Mouse (Mus musculus) cerebellum, adult 2 months (tissue): ENCODE measurements around the gene Plxna2. TPM values are rescaled to one million over a fixed set of nuclear protein-coding genes. Genes with fewer than 3 reads are reported as not detected.

Source experiments
- DNase-seq, 2 experiments: peaks; one replicate each; pipeline ENCODE4 v3.0.0; 2021
- H3K27ac ChIP-seq: fragments of 200-500 bp; 2 replicates; pipeline ENCODE4 v1.5.1; 2012; ENCODE audit warnings: low read length, control low read depth, inconsistent platforms; ENCODE audit not compliant: insufficient read depth
- H3K27me3 ChIP-seq: fragments of 200-500 bp; 2 replicates; pipeline ENCODE4 v1.6.1; 2012; ENCODE audit warnings: inconsistent platforms, mild to moderate bottlenecking, low read length, moderate library complexity; ENCODE audit not compliant: control insufficient read depth, insufficient read depth
- H3K4me1 ChIP-seq: fragments of 200-500 bp; 2 replicates; pipeline ENCODE4 v1.6.1; 2011; ENCODE audit warnings: low read length; ENCODE audit not compliant: control insufficient read depth, insufficient read depth
- H3K4me3 ChIP-seq: fragments of 200-500 bp; replicated peaks from 2 replicates; pipeline ENCODE3; 2011; ENCODE audit warnings: mild to moderate bottlenecking, low read depth, low read length, control low read depth; ENCODE audit not compliant: insufficient read depth
- CTCF ChIP-seq: fragments of 200-500 bp; IDR thresholded peaks from 2 replicates; pipeline ENCODE4 v1.5.1; 2011; ENCODE audit warnings: low read depth, mild to moderate bottlenecking, control low read depth, low read length, moderate library complexity, borderline replicate concordance; ENCODE audit not compliant: insufficient read depth
- POLR2A ChIP-seq: fragments of 200-500 bp; IDR thresholded peaks from 2 replicates; pipeline ENCODE4 v1.6.1; 2011; ENCODE audit warnings: low read length, control low read depth, borderline replicate concordance; ENCODE audit not compliant: insufficient read depth
- WGBS: fragments of 180-500 bp; shearing (Covaris S2); methylation state at CpG from one replicate; pipeline ENCODE4 v1.1.7; 2018; 5-methylcytosine and 5-hydroxymethylcytosine counted together
- polyA plus RNA-seq: library from polyadenylated mRNA; depleted of rRNA; stranded (reverse); fragments of >200 nt; gene quantifications from 2 replicates; pipeline ENCODE4 v1.2.3, GENCODE M21; 2012

Plxna2 gene
- polyA plus RNA-seq, 1 experiment, result 18.0 TPM

DNA sequence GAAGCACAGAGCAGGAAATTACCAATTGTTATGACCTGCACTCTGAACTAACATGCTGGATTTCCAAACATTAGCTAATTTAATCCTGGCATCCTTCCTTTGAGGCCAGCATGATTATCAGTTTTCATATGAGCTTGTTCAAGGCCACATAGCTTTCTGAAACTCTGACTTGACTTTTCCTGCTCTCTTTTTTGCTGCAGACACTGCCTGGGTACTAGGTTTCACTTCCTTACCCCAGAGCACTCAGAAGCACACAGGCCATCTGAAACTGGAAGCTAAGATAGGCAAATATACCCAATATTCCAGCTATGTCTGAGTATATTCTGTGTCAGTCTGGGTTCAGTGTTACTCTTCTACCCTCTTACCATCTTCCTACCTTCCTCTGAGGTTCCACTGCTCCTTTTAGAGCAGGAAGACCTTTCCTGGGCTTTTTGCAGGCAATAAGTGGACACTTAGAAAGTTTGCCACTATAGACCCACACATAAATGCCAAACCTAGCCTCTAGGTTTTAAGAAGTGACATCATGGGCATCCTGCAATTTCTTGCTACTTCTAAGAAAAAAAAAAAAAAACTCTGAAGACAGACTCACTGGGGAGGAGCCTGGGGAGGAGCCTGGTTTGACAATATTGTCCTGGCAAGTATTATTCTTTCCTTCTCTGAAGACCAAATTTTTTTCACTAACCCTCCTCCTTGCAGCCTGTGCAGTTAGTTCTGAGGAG is 157.8 kb downstream of the Plxna2 start:
- no peak for DNase-seq
- TF ChIP-seq POLR2A, result no peak
- TF ChIP-seq CTCF, result no peak
- H3K27ac ChIP-seq, result no peak overlapping the region

DNA sequence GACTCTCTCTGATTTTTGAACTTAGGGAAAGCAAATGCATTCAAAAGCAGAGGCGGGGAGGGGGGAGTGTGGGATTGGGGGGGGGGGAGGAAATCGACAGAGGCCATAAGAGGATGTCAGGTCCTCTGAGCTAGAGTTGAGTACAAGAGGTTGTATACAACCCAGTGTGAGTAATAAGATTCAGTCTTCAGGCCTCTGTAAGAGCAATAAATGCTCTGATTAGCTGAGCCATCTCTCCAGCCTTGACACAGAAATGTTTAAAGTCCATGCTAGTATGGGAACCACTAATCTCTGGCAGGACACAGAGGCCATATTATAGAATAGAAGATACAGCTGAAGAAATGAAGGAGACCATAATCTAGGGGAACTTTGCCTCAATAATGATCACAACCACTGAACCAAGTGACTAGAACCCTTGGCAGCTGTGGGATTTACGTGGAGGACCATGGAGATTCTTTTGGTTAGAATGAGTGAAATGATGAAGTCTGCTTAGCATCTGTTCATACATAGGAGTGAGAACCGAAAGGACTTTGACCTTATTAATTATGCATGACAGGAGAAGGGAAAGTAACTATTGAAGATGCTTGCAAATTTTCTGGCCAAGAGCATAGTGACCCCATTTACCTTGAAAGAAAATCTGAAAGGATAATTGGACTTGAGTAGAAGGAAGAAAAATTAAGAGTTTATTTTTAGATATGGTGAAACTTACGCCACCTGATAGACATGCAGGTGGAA is 158.7 kb downstream of the Plxna2 start:
- 77% methylated on average over 5 of the region's 5 CpGs for WGBS
- H3K27me3 ChIP-seq, result no peaks in the 10 kb centered on the region
- no peak overlapping the region for H3K27ac ChIP-seq
- no peak overlapping the region for H3K4me3 ChIP-seq
- no peaks in the 10 kb centered on the region for H3K4me1 ChIP-seq
- no peak for DNase-seq
- TF ChIP-seq CTCF, result no peak
- no peak for TF ChIP-seq POLR2A

More for the DNA sequence above, 157.8 kb downstream of the Plxna2 start:
- H3K4me3 ChIP-seq, result no peak overlapping the region
- H3K27me3 ChIP-seq, result no peaks in the 10 kb centered on the region
- H3K4me1 ChIP-seq, result no peaks in the 10 kb centered on the region

DNA sequence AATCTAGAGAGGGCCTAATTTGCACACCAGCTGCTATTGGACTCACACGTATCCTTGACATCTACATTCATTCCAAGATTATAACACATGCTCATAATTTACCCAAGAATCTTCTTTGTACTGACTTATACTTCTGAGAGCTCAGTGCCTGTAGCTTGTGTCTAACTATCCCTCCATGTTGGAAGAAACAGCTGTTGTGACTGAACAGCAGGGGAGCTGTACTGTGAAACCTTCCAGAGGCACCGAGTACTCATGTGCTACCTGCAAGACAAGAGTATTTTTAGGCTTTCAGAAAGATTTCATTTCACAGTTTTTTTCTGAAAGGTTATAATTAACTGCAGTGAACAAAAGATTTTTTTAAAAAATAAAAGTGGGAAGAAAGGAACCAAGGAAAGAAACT is 159.6 kb downstream of the Plxna2 start:
- Histone ChIP-seq H3K27ac (no peak overlapping the region), H3K4me3 (no peak overlapping the region), H3K4me1 (no peaks in the 10 kb centered on the region), H3K27me3 (no peaks in the 10 kb centered on the region)
- no peak for DNase-seq
- WGBS, result 75% methylated on average over 2 of the region's 2 CpGs
- TF ChIP-seq POLR2A (no peak), CTCF (no peak)

DNA sequence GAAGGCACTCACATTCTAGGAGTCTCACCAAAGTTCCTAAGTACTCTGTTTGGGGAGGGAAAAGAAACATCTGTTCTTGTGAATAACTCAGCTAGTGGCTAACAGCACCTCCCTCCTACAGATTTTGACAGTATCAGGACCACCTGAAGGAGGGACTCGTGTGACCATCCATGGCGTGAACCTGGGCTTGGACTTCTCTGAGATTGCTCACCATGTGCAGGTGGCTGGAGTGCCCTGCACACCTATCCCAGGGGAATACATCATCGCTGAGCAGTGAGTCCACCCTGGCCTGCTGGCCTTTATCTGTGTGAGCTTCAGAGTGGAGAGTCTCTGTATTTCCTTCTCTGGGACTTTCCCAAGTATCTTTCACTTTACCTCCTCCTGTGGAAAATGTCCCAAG is 162.4 kb downstream of the Plxna2 start:
- 76% methylated on average over 3 of the region's 3 CpGs for WGBS
- DNase-seq, result no peak
- H3K27ac ChIP-seq, result no peak overlapping the region
- H3K4me1 ChIP-seq, result no peaks in the 10 kb centered on the region
- no peak overlapping the region for H3K4me3 ChIP-seq
- no peak for TF ChIP-seq CTCF
- H3K27me3 ChIP-seq, result no peaks in the 10 kb centered on the region

DNA sequence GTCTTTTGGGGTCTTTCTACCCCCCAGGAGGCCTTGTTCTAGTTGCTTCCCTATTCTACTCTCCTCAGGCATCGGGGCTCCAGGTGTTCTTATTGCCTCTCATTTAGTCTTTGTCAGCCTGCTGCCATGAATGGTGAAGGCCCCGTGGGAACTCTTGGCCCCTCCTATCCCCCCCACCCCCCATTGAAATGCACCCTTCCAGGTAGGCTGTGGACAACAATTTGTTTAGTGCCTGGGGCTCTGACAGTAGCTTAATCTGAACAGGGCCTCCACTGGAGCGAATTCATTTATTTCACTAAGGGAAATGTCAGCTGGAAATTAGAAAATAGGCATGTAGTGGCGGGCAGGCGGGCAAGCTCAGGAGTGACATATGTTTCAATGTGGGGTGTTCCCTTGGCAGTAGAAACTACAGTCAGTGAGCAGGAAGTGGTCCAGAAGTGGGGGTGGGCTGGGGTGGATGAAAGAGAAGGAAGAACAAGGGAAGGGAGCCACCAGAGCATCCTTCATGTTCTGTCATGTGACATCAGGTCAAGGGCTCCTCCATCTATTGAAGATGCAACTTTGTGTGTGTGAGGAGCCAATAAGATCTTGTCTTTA is 162.9 kb downstream of the Plxna2 start:
- TF ChIP-seq CTCF (no peak), POLR2A (no peak)
- no peak for DNase-seq
- no peaks in the 10 kb centered on the region for H3K4me1 ChIP-seq
- H3K27me3 ChIP-seq, result no peaks in the 10 kb centered on the region
- WGBS, result 19% methylated on average over 5 of the region's 5 CpGs
- H3K4me3 ChIP-seq, result no peak overlapping the region
- H3K27ac ChIP-seq, result no peak overlapping the region

DNA sequence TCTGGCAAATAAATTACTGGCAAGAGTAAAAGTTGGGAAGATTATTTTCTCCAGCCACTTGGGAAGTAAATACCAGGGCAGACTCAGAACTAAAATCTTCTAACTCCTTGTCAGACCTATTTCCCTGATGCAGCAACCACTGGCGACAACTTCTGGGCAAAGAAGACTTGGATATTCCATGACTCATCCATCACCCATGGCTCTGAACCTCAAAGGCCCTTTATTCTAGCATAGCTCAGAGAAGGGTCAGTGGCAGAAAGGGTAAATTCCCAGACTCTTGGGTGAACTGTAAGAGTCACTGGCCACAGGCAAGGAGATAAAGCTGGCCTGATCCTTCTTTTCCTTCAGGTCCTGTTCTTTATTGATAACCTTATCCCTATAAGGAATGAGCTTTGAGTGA is 163.5 kb downstream of the Plxna2 start:
- no peak for DNase-seq
- Histone ChIP-seq H3K4me3 (no peak overlapping the region), H3K4me1 (no peaks in the 10 kb centered on the region), H3K27ac (no peak overlapping the region), H3K27me3 (no peaks in the 10 kb centered on the region)
- WGBS, result 98% methylated on average over 1 of the region's 1 CpGs
- TF ChIP-seq POLR2A, result no peak
- no peak for TF ChIP-seq CTCF

DNA sequence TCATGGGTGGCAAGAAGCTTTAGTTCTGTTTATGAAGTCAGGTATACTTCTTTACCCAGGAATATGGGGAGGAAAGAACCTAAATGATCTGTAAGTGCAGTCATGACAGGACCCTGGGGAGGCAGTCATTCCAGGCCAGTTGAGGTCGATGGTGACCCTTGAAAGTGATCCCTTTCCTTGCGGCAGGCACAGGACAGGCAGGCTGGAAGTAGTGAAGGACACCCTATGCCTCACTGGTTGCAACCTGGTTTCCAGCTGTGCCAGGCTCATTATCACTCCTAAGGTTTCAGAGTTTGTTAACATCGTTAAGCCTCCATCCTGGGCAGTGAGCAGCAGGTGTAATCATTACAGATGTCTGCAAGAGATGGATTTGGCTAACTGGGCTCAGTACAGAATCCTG is 164.3 kb downstream of the Plxna2 start:
- DNase-seq, result no peak
- Histone ChIP-seq H3K4me3 (no peak overlapping the region), H3K27me3 (no peaks in the 10 kb centered on the region), H3K4me1 (no peaks in the 10 kb centered on the region), H3K27ac (no peak overlapping the region)
- WGBS, result 40% methylated on average over 3 of the region's 3 CpGs
- TF ChIP-seq POLR2A (no peak), CTCF (no peak)

DNA sequence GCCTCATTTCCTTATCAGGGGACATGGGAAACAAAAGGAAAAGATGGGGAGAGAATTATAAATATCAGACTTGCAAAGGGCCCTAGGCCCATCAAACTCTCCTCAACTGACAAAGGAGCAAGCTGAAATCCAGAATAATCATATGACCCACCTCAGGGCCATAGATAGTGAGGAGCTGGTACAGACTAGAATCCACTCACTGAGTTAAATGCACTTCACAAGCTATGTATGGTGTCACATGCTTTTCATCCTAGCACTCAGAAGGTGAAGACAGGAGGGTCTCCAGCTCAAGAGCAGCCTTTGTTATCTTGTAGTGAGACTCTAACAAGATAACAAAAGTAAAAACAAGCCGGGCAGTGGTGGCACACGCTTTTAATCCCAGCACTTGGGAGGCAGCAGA is 169.6 kb downstream of the Plxna2 start:
- no peak for DNase-seq
- WGBS, result 96% methylated on average over 2 of the region's 2 CpGs
- TF ChIP-seq POLR2A (no peak), CTCF (no peak)
- Histone ChIP-seq H3K4me1 (no peaks in the 10 kb centered on the region), H3K27ac (no peak overlapping the region), H3K27me3 (no peaks in the 10 kb centered on the region), H3K4me3 (no peak overlapping the region)
